Mouse (Mus musculus): ENCODE results near the gene Zfp335.

DNA sequence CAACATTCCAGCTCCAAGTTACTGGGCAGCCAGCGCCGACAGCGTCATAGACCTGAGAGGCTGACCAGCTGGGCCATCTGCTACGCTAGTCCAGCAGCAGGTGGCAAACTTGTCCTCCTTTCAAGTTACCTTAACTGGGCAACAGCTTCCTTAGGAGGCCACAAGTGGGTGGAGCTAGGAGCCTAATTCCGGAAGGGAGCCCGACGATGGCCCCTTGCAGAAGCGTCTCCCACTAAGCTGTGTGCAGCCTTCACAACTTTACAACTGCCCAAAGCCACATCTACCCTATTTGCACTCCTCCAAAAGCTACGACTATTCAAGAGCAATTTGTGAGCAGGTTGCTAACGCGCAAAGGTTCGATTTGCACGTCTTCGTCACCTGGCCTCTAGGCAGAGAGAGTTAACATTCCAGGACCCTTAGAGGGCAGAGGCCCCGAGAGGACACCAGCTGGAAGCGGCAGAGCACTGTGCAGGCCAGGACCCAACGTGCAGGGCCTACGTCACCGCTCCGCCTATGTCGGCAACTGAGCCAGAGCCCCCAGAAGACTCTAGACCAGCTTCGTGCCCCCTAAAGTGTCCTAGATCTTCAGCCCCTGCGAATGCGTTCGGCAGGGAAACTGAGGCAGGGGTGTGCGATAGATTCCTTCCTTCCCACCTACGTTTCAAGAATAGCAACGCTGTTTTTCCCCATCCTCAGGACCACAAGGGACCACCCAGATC, 32.9 kb downstream of the Zfp335 start:
- TF ChIP-seq POLR2A (IDR thresholded peaks at IDR 0.05; ENCODE audit: low read depth, low read length) (0 out of 2 replicates have a peak, but pooled peaks have one; percentile 60), CTCF (IDR thresholded peaks at IDR 0.05; ENCODE audit: borderline replicate concordance, insufficient read depth, low read length) (no peak)

All from embryonic fibroblast, embryonic 13.5 days (primary cell).